Mouse (Mus musculus): ENCODE results near the gene Itih4.

Gene Itih4

DNA sequence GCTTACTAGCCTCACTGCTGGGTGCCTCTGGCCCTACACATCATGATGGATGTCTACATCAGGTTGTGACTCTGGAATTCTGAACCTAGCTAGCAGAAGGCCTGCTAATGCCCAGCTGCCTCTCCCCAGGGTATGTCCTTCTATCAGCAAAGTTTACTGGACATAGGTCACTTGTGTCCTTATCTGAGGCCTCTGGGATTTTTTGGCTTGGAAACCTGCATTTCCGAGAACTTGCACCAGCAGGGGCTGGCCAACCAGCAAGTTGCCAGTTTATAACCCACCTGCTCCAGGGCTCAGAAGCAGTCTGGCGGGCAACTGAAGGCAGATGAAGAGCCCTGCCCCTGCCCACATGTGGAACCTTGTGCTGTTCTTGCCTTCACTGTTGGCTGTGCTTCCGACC lies at the start of gene Itih4:
Itih4 (plus strand) TSS at position 273 of the 400 bp plus-strand sequence.
- no peak for DNase-seq (ENCODE audit: low read depth, low spot score)

DNA sequence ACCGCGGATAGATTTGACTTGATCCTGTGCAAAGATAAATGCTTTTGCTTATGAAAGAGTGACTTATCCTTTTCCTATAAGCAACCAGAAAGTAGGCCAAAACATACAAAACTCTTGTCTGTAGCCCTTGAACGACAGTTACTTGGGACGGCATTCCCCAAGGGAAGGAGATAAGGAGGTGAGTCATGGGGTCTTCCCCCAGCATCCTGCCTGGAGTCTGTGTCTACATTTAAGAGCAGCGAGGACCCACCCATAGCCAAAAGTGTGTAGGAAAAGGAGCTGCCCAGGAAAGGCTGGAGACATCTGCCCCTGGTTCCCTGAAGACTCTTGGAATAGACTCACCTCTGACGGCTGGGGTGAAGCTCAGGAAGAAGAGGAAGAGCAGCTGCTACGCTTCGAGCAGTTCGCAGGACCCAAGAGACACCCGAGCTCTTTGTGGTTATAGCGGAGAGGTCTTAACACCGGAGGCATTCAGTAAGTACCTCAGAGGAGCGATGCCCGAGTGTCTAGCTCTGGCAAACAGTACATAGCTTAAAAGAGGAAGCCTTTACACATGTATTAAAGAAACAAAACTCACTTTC lies 48.8 kb upstream of the Itih4 start:
- no peak for DNase-seq (ENCODE audit: low read depth, low spot score)

DNA sequence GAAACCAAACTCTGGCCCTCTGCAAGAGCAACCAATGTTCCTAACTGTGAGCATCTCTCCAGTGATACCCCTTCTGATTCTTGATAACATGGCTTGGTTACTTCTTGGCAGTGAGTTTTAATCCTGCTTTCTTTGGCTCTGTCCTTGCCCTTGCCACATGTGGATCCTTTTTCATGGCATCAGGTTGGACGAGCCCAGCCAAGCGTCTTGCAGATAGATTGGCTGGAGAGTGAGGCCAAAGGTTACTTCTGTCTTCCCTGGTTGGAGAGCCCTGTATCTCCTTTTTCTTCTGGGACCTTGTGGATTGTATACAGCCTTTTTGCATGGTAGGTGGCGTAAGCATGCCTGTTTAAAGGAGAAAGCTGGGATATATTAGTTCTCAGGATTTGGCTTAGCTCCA lies 42.6 kb upstream of the Itih4 start:
- DNase-seq (ENCODE audit: low read depth, low spot score): no peak

DNA sequence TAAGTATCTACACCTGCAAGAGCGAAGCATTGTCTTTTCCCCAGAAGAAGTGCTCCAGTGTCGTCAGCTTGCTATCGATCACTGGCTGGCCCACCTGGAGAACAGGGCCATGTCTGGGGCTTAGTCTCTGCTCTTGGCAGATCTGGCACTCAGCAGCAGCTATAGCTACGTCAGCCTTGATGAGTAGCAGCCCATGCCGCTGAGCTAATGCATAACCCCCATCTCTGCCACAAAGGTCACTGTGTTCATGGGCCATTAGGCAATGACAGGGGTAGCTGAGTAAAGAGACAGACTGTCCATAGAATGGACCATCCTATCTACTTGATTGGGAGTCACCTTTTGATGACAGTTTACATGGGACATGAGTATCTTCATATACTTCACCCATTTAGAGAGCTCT lies 35.8 kb upstream of the Itih4 start:
- DNase-seq (ENCODE audit: low read depth, low spot score): no peak

DNA sequence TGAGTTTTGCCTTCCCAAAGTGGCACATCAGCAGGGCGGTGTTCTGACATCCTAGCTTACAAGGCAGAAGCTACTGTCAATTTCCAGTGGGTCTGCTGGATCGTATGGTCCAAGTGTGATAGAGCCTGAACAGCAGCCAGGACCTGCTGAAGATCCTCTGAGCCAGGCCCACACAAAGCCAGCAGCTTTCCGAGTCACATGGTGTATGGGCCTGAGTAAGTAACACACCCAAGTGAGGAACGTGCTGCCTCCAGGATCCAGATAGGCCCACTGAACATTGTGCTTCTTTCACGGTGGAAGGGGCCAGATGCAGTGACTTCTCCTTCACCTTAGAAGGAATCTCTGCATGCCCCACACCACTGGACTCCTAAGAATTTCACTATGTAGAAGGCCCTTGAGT lies 34.0 kb upstream of the Itih4 start:
- no peak for DNase-seq (ENCODE audit: low read depth, low spot score)

DNA sequence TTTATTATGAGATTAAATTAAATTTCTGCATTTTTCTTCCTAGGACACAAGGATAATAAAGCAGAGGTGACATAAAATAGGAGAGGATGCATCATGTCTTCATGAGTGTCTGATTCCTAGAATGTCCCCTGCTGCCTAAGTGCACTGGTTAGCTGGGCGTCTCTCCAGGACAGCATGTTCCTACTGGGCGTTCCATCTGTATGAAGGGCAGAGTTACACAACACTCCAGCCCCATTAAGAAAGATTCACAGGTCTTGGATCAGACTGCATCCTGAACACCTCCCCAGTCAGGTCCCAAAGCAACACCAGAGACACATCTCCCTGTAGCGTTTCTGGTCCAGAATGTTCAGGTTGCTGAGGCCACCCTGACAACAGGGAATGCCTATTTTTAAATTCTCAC lies 31.0 kb upstream of the Itih4 start:
- no peak for DNase-seq (ENCODE audit: low read depth, low spot score)

DNA sequence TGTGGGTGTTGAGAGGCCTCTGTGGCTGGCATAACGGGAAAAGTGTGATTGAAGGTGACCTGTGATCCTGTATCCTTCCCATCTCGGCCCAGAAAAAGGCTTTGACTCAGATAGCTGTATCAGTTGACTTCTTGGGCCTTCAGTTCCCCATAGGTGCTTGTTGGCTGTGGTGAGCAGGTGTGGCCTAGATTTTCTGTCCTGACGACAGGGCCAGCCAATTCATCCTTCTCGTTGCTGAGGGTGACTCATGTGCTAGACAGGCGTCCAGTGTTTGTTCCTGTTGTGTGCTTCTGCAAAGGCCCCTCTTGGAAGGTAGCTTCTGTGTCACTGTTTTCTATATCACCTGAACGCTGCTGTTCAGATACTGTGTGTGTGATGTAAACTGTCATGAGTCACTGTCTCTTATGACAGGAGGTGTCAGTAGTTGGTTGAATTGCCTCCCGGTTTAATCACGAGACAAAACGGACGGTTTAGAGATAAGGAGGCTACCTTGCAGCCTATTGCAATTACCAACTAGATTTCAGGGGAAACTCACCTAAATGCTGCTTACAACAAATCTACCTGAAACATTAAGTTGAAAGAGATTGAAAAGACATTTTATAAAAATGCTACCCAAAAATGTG lies 29.3 kb upstream of the Itih4 start:
- DNase-seq (ENCODE audit: low read depth, low spot score): no peak

DNA sequence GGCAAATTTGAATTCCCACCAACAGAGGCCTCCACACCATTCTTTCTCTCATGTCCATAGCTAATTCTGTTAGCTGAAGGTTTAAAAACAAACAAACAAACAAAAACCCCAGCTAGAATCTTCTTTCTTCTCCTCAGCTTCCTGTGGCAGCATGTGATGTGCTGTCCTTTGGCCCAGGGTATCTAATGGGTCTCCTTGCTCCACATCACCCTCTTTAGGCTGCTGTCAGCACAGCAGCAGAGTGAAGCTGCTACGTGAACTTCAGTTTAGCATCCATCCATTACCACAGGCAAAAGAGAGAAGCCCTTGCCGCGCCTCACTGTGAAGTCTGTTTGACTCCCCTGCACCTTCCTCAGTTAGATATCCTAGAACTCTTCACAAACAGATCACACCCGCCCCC lies 28.3 kb upstream of the Itih4 start:
- peak; percentile 37 for DNase-seq (ENCODE audit: low read depth, low spot score)

DNA sequence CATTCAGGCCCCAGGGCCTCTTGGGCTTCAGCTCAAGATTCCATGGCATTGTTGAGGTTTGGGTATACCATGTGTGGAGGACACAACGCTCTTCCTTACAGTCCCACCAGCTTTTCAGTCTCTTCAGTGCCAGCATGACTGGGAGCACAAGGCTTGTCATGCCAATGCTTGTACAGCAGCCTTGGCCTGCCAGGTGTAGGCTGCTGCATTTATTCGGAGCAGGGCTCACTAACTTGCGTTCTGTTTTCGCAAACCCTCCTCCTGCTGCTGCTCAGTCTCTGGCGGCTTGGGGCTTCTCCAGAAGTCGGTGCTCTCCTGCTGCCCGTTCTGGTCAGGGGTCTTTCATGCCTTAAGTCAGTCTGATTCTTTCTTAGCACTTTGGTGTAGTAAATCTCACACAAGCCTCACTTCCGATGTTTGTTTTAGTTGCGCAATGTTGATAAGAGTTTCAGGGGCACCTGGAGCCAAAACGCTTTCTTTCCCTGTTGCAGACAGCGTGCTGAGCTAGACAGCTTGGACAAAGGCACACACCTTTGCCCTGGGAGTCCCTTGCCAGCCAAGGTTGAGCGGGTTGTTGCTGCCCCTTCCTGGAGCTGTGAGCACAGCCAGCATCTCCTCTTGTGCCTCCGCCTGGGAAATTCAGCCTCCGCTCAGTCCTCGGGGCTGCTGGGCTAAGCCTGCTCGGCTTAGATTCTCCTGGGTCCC lies 24.7 kb upstream of the Itih4 start:
- DNase-seq (ENCODE audit: low read depth, low spot score): no peak

DNA sequence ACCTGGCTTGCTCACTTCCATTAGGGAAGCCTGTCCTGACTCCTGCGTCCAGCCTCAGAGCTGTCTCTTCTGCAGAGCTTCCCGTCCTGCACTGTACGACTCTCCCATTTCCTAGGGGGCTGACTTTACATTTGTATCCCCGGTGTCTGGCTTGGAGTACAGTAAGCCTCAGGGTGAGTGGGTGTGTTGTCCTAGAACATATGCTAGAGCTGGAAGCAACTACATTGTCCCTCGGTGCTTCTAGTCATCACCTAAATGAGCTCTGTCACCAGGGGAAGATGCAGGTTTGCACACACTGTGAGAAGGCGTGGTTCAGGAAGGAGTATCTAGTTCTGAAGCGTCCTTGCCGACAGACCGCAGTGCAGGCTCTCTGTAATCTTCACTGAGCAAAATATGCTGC lies 23.9 kb upstream of the Itih4 start:
- no peak for DNase-seq (ENCODE audit: low read depth, low spot score)

DNA sequence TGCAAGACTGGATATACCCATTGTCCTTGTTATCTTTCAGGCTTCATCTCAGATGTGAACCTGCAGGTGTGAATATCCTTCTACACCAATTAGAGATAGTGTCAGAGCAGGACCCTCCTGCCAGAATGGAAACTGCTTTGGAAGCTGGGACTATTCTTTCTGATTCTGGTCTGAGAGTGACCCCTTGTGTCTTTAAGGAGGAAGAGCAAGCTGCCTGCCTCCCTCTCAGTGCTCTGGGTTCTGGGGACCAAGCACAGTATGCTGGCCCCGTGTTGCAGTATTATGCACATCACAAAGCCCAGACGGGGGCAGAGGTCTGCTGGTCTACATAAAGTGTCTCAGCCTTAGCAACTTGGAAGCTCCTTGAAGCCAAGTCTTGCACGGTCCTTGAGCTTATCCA lies 21.0 kb upstream of the Itih4 start:
- DNase-seq (ENCODE audit: low read depth, low spot score): no peak

DNA sequence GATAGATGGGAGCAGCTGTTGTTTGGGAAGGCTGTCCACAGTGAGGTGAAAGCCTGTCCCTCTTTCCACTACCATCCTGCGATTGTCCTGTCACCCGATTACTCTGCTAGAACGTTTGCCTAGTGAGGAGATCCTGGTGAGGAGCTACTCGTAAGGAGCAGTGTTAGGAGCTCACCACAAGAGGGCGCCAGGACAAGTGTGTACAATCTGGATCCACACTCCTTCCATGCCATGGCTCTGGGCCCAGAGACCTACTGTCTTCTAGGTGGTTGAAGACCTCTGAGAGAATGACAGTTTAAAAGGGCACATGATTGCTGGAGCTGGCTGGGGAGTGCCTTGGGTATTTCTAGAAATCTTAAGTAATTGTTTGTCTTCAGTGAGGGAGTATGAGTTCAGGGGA lies 19.2 kb upstream of the Itih4 start:
- DNase-seq (ENCODE audit: low read depth, low spot score): peak; percentile 70

DNA sequence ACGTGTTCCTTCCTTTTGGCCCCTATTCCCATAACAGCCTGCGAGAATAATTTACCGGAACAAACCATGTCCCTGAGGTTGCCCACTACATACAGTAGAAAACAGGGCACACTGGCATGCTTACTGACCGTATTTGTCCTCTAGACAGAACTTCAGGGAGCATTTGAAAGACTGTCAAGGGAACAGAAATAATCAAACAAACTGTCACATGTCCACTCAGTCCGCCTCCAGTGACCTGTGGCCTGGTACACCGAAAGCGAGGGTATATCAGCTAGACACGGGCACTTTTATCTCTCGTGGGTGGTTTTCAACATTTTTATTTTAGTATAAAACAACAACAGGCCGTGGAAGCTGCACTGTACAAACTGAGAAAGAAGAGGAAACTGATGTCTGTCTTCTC lies 17.4 kb upstream of the Itih4 start:
- DNase-seq (ENCODE audit: low read depth, low spot score): no peak

DNA sequence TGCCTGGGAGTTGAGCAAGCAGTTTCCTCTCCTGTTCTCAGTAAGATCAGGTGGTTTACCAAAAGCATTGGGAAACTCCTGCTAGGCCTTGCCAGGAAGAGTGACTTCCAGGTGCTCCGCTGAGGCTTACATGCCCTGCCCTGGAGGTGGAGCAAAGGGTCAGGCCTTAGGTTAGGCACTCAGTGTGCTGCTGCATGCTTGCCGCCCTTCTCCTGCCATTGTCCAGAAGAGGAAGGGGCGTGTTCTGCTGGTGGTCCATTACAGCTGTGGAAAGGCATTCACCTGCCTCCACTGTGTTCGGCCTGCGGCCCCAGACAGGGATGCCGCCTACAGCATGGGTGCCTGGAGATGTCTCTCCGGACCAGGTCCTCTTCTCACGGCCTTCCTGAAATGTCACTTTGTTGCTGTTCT lies 16.9 kb upstream of the Itih4 start:
- no peak for DNase-seq (ENCODE audit: low read depth, low spot score)

DNA sequence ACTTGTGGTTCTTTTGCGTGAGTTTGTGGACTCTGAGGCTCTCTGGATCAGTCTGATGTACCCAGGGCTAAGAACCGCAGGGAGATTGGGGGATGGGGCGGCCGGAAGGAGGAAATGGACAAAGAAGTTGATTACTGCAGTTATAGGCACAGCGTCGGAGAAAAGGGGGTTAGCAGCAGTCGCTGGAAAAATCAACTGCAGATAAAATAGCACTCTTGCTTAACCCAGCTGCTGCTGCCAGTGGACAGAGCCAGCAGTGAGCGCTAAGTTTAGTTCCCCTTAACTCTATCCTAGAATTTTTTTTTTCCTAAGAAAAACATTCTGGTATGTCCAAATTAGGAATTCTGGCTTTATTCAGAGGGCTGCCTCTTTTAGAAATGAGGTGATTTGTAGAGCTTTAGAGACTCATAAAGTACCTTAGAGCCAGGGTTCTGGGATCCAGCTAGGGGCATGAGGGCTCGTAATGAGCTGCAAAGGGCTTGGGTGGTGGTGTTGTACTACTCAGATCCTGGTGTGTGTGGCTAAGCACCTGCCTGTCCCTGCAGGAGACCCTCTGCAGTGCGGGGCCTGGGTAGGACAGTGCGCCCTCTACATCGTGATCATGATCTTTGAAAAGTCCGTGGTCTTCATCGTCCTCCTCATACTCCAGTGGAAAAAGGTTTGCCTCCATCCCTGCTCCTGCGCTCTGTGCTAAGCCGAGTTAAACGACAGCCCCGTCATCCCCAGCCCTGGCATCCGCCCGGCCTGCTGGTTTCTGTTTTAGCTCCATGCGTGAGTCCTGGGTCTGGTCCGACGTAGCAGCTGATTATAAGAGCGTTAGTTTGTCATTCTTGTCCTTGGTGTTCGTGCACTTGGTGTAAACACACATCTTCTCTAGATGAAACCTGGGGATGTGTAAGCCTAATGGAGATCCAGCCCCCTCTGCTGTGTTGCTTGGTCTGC lies 15.8 kb upstream of the Itih4 start:
- DNase-seq (ENCODE audit: low read depth, low spot score): no peak

DNA sequence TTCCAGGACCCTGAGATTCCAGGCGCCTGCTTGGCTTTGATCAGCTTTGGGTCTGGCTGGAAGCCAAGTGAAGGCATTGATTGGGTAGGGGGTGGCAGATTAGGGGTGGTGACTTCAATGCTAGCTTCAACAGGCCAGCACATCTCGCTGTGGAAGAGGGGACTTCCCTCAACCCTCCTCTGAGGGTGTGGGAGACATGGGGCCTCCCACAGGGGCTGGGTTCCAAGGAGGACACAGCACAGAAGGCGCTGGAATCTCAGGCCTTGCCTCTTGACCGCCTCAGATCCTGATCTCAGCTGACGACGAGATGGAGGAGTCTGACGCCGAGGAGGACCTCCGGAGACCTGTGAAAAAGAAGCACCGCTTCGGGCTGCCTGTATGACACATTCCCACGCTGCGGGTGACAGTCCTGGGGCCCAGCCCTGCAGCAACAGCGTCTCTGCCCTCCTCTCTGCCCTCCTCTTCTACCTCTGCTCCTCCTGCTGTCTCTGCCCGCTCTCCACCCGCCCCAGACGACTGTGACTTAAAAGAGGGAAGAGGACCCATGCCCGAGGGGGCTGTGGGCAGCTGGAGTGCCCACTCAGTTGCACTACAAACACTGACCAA lies 12.1 kb upstream of the Itih4 start:
- DNase-seq (ENCODE audit: low read depth, low spot score): no peak

DNA sequence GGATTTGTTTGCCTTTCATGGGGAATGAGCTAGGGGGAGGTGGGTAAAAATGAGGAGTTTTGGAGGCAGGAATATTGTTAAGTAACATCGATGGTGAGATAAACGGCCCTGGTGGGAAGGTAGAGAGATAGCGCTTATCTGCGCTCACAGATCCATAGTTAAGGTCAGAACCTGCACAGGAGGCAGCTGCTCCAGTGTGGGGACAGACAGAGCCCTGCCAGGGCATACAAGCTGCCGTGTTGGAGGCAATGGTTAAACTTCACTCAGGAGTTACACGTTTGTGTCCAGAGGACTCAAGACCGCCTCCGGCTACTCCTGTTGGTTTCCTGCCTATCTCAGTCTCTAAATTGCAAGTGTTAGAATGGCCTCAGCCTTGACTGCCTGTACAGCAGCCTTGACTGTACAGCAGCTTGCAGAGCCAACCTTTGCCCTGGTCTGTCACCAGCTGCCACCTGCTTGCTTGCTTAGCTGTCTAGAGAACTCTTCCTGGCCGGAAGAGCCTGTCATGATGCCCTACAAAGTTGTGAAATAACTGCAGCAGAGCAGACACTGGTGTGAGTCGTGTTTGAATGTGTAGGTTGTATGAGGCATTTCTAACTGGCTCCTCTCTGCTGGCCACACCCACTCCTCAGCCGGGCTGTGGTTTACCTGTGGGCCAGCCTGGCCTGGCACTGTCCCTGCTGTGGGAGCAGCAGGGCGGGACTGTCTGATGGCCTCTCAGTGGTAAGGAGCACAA lies 11.0 kb upstream of the Itih4 start:
- DNase-seq (ENCODE audit: low read depth, low spot score): no peak

DNA sequence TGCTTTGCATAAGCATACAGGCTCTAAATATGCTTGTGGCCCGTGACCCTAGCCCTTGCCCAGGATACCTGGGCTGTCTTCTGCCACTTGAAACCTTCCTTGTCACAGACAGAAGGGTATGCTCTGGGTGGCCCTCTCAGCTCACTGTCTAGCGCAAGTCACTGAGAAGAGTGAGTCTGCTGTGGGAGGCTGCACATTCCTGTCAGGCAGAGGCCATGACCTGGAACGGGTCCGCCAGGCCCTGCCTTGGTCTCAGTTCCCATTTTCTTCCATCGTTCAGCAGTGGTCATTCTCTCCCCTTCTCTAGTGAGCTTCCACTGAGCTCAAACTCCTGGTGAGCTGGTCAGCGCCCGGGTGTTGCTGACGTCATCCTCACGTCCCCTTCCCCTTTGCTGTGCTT lies 10.3 kb upstream of the Itih4 start:
- no peak for DNase-seq (ENCODE audit: low read depth, low spot score)

DNA sequence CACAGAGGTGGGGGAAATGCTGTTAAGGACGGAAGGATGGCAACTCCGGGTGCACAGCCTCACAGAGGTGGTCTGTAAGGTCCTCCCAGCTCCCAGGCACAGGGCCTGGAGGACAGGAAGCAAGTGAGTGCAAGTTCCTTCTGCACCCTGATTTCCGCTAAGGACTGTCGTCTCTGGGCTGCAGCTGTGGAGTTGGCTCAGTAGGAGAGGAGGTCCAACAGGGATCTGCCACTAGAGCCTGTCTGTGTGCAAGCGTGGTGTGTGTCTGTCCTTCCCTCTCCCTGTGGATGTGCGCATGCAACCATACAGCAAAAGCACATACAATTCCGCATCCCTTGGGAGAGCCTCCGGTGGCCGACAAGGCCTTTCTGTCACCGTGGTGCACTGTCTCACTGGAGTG lies 9.8 kb upstream of the Itih4 start:
- DNase-seq (ENCODE audit: low read depth, low spot score): no peak

DNA sequence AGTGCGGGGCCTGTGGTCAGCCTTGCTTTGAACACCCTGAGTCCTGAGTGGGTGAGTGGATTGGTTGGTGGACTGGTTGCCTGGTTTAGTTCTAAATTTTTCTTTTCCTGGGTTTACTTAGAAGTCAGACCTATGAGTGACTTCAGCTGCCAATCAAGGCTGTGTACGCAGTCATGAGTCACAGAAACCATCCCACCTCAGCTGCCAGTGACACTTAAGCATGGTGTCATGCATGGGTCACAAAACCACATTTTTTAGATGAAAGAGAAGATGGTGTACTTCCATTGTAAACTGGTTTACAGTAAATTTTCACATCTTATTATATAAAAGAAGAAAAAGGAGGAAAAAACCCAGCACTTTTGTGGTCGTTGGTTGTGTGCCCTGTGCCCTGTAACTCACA lies 8.4 kb upstream of the Itih4 start:
- no peak for DNase-seq (ENCODE audit: low read depth, low spot score)

DNA sequence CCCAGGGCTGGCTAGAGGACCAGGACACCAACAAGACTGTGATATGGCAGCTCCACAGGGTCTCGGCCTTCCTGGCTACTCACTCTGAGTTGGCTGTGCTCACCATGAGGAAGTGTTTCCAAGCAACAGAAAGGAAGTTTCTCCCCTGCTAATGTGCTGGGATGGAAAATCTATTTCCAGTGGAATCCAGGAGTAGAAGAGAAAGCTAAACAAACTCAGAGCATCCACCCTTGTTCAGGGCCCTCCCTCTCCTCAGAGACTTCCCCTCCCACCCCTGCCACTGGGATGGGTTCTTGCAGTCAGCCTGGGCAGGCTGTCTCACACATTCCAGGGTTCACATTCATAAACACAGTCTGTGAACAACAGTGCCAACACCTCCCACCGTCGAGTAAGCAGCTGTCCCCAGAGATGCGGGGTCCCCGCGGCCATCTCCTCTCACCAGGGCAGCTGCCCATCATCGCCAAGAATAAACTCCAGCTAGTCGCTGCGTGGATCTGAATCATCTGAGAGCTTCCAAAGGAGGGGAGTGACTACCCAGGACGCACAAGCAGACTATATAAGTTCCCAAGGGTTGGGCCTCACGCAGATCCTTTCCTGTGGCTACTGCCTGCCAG lies 7.2 kb upstream of the Itih4 start, which contains the start of gene Mustn1:
Mustn1 (plus strand) TSS at position 243 of the 614 bp plus-strand sequence.
- DNase-seq (ENCODE audit: low read depth, low spot score): no peak
